Mouse (Mus musculus): ENCODE measurements around the gene Prkce.

DNA sequence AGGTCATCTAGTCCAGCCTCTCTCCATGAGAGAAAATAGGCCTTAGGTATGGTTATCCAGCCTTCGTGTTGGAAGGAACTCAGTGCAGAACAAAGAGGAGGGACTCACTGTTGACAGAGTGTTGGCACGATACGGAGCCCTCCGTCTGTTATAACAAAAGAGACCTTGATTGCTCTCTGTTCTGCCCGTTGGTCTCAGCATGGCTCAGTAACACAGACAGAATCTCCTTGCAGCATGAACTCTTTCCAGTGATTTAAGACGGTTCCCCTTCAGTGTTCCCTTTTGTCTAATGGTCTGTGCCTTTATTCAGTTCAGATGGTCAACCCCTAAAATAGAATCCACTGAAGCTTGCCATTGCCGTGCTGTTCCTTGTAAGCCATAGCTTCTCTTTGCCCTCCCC lies 378.9 kb downstream of the Prkce start:
- TF ChIP-seq CTCF (IDR thresholded peaks at IDR 0.05; ENCODE audit: extremely low read depth, insufficient read length, insufficient replicate concordance, low read depth, low read length) (no peak), POLR2A (IDR thresholded peaks at IDR 0.05; ENCODE audit: low read depth, low read length) (no peak)

All from small intestine, adult 2 months (tissue).